Mouse (Mus musculus) midbrain, embryonic 15.5 days (tissue): ENCODE data around the gene Myo1b. TPM values are rescaled to one million over a fixed set of nuclear protein-coding genes. Genes with fewer than 3 reads are reported as not detected.
"Not testable (repeated sequence)": the region's sequence is repeated elsewhere in the genome, so short reads cannot be mapped to it uniquely, and the experiment has no call there.

ENCODE experiments used
- ATAC-seq: fragments of 200-750 bp; cut with Nextera tagmentation; replicated peaks from 2 replicates; pipeline ENCODE4 v1.8.0; 2017; ENCODE audit warnings: moderate TSS enrichment
- H3K27ac ChIP-seq: fragments of 300-500 bp; sonication (generic); 2 replicates; pipeline ENCODE4 v1.5.1; 2015; ENCODE audit warnings: mild to moderate bottlenecking, inconsistent platforms
- H3K27me3 ChIP-seq: fragments of 300-500 bp; sonication (generic); replicated peaks from 2 replicates; pipeline ENCODE4 v1.6.1; 2015; ENCODE audit warnings: inconsistent platforms
- H3K36me3 ChIP-seq: fragments of 300-500 bp; sonication (generic); replicated peaks from 2 replicates; pipeline ENCODE4 v1.6.1; 2015; ENCODE audit warnings: inconsistent platforms
- H3K4me1 ChIP-seq: fragments of 300-500 bp; sonication (generic); 2 replicates; pipeline ENCODE4 v1.6.1; 2015; ENCODE audit warnings: inconsistent platforms
- H3K4me2 ChIP-seq: fragments of 300-500 bp; sonication (generic); 2 replicates; pipeline ENCODE4 v1.6.1; 2015; ENCODE audit warnings: inconsistent platforms, mild to moderate bottlenecking, moderate library complexity
- H3K4me3 ChIP-seq: fragments of 300-500 bp; sonication (generic); 2 replicates; pipeline ENCODE4 v1.5.1; 2015; ENCODE audit warnings: mild to moderate bottlenecking, inconsistent platforms
- H3K9ac ChIP-seq: fragments of 300-500 bp; sonication (generic); 2 replicates; pipeline ENCODE4 v1.6.1; 2015; ENCODE audit warnings: mild to moderate bottlenecking, inconsistent platforms
- H3K9me3 ChIP-seq: fragments of 300-500 bp; sonication (generic); 2 replicates; pipeline ENCODE4 v1.6.1; 2016; ENCODE audit warnings: inconsistent platforms
- WGBS: fragments of 180-500 bp; shearing (Covaris S2); methylation state at CpG from one replicate; pipeline ENCODE4 v1.1.7; 2015; ENCODE audit warnings: mixed read lengths; 5-methylcytosine and 5-hydroxymethylcytosine counted together
- polyA plus RNA-seq: library from polyadenylated mRNA; unstranded; fragments of >200 nt; fragmentation: Nextera tagmentation; extraction: Ambion mirVana; gene quantifications from 2 replicates; pipeline ENCODE4 v1.2.1, GENCODE M21; 2015

The Myo1b gene
- polyA plus RNA-seq, 1 experiment from 2014 or later = 69.4 TPM

DNA sequence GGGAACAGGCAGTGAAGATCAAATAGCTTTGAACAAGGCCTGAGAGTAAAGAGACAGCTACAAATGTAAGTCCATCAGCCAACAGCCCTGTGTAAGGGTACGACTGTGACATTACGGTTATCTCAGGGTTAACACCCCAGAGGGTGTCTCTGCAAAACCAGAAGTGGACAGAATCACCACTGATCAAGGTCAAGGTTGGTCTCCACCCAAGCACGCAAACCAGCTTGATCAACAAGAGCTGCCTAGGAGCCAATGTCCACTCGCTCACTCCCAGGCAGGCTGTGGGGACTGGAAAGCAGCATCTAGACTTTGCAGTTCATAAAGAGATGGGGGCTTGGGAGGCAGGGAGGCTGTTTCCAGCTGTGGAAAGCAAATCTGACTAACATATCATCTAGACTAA lies 23.9 kb downstream of the Myo1b start:
- Histone ChIP-seq H3K27me3 (no peaks in the 10 kb centered on the region), H3K4me1 (peaks cover 9% of the 10 kb centered on the region; the same call in 1 of the 2 replicates), H3K9ac (no peak overlapping the region), H3K9me3 (no peaks in the 10 kb centered on the region), H3K4me2 (no peak overlapping the region), H3K27ac (no peak overlapping the region), H3K4me3 (no peak overlapping the region), H3K36me3 (no peaks in the 10 kb centered on the region)
- no peak for ATAC-seq
- 90% methylated on average over 4 of the region's 4 CpGs for WGBS

GRCm38 (mm10) chr1:51888046-51888813 lies 27.6 kb downstream of the Myo1b start:
- H3K4me1 ChIP-seq = no peaks in the 10 kb centered on the region
- peak; percentile 66 for ATAC-seq
- WGBS = 66% methylated on average over 9 of the region's 9 CpGs
- H3K9ac ChIP-seq = no peak overlapping the region
- no peaks in the 10 kb centered on the region for H3K36me3 ChIP-seq
- H3K4me3 ChIP-seq = no peak overlapping the region
- no peak overlapping the region for H3K27ac ChIP-seq
- no peaks in the 10 kb centered on the region for H3K27me3 ChIP-seq
- H3K4me2 ChIP-seq = no peak overlapping the region
- H3K9me3 ChIP-seq = no peaks in the 10 kb centered on the region

GRCm38 (mm10) chr1:51885356-51885983 lies 30.4 kb downstream of the Myo1b start:
- Histone ChIP-seq H3K27me3 (no peaks in the 10 kb centered on the region), H3K4me2 (no peak overlapping the region), H3K9ac (no peak overlapping the region), H3K4me3 (no peak overlapping the region), H3K9me3 (no peaks in the 10 kb centered on the region), H3K36me3 (no peaks in the 10 kb centered on the region), H3K4me1 (no peaks in the 10 kb centered on the region), H3K27ac (no peak overlapping the region)
- 81% methylated on average over 8 of the region's 8 CpGs for WGBS
- no peak for ATAC-seq

DNA sequence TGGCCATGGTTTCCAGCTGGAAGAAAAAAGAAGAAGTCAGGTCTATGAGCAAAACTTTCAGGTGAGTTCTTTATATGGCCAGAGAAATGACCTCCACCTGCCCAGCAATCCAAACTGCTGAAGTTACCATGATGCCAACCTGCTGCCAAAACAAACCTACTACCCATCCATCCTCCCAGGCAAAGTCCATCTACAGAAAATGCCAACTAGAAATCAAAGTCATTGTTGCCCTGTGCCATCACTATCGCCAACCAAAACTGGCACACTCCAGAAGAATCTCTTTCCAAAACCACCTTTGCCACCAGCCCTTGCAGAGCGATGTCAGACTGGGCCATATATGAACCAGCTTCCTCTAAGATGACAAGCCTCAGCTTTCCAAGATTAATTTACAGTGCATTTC lies 32.7 kb downstream of the Myo1b start:
- 96% methylated on average over 2 of the region's 2 CpGs for WGBS
- Histone ChIP-seq H3K9me3 (no peaks in the 10 kb centered on the region), H3K27me3 (no peaks in the 10 kb centered on the region), H3K4me3 (no peak overlapping the region), H3K4me2 (no peak overlapping the region), H3K36me3 (no peaks in the 10 kb centered on the region), H3K9ac (no peak overlapping the region), H3K27ac (no peak overlapping the region), H3K4me1 (peaks cover 6% of the 10 kb centered on the region)
- ATAC-seq = no peak

- WGBS = 94% methylated on average over 10 of the region's 10 CpGs
Observed at GRCm38 (mm10) chr1:51882752-51883151, 33.1 kb downstream of the Myo1b start.

DNA sequence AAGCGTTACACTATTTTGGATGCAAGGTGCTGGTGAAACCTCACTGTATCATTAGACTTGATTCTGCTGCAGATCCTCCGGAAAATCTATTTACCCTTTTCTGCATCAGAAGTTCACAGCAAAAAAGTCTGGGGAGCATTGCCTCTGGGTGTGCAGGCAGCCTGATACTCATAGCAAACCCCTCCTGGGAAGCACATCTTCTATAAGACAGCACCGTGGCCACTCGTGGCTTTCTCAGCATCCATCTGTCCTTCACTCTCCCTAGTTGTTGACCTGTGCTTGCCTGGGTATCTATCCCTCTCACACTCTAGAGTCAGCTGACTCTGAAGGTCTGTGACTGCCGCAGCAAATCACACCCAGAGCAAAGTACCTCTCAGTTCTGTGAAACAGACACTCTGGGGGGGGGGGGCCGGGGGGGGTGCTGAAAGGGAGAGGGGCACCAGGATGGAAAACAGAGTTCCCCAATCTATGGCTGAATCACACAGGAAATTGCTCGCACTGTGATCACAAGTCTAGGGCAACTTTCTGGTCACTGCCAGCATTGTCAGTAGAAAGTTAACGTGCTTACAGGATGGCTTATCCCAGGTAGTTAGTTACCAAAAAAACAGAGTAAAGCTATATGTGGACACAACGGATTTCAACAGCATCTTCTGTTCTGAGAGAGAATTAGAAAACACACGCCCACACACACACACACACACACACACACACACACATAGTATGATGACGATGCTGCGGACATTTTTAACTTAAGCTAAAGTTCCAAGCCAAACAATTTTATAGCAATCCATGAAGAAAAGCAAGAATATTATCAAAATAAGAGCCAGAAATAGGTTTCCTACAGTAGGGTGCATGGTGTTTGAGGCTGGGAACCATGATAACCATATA lies 35.7 kb downstream of the Myo1b start:
- Histone ChIP-seq H3K9me3 (no peaks in the 10 kb centered on the region), H3K36me3 (no peaks in the 10 kb centered on the region), H3K27ac (no peak overlapping the region), H3K4me1 (peaks cover 6% of the 10 kb centered on the region), H3K9ac (no peak overlapping the region), H3K4me3 (no peak overlapping the region), H3K27me3 (no peaks in the 10 kb centered on the region), H3K4me2 (no peak overlapping the region)
- WGBS = 56% methylated on average over 12 of the region's 12 CpGs
- ATAC-seq = no peak

More at GRCm38 (mm10) chr1:51882752-51883151, 33.1 kb downstream of the Myo1b start:
- Histone ChIP-seq H3K9me3 (no peaks in the 10 kb centered on the region), H3K4me3 (no peak overlapping the region), H3K4me2 (no peak overlapping the region), H3K27ac (no peak overlapping the region), H3K4me1 (peaks cover 6% of the 10 kb centered on the region), H3K36me3 (no peaks in the 10 kb centered on the region), H3K27me3 (no peaks in the 10 kb centered on the region), H3K9ac (no peak overlapping the region)
- no peak for ATAC-seq

GRCm38 (mm10) chr1:51879333-51879770 lies 36.5 kb downstream of the Myo1b start:
- WGBS = 18% methylated on average over 9 of the region's 9 CpGs
- Histone ChIP-seq H3K27me3 (no peaks in the 10 kb centered on the region), H3K4me2 (no peak overlapping the region), H3K4me3 (no peak overlapping the region), H3K4me1 (peaks cover 6% of the 10 kb centered on the region), H3K36me3 (no peaks in the 10 kb centered on the region), H3K9ac (no peak overlapping the region), H3K27ac (no peak overlapping the region), H3K9me3 (no peaks in the 10 kb centered on the region)
- ATAC-seq = peak; percentile 41; the same call in 1 of the 2 replicates

DNA sequence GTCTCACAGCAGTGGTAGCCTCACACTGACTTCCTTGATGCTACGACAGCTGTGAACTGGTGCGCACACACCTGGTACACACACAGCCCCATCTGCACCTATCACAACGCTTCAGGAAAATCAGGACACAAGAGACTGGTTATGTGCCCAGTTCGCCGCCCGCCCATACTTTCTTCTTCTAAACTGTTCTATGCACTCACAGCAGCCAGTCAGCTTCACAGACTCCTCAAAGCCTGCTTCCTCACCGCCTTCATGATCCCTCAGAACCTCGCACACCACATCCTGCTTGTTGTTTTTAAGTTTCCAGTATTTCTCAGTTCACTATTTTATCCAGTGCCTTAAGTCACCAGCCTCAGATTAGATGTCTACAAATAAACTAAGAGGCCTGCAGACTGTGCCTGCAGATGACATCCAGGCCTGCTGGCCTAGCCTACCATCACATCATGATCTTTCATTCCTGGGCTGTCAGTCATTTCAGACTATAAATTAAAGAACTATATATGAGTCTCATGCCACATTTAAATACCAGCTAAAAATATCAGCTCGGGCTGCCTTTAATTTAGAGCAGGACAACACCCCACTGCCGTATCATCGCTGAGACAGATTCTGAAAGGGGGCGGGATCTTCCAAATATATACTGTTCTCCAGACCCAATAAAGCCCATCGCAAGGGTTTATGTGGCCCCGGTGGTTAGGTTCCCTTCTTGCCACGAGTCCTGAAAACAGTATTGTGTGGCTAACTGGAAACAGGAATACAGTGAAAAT lies 40.2 kb downstream of the Myo1b start:
- 87% methylated on average over 15 of the region's 15 CpGs for WGBS
- Histone ChIP-seq H3K27ac (no peak overlapping the region), H3K9me3 (no peaks in the 10 kb centered on the region), H3K27me3 (no peaks in the 10 kb centered on the region), H3K4me1 (peaks cover 6% of the 10 kb centered on the region), H3K36me3 (no peaks in the 10 kb centered on the region), H3K9ac (no peak overlapping the region), H3K4me2 (no peak overlapping the region), H3K4me3 (no peak overlapping the region)
- ATAC-seq = no peak

GRCm38 (mm10) chr1:51872493-51873261 lies 43.2 kb downstream of the Myo1b start:
- Histone ChIP-seq H3K4me2 (no peak overlapping the region), H3K27me3 (no peaks in the 10 kb centered on the region), H3K36me3 (no peaks in the 10 kb centered on the region), H3K27ac (no peak overlapping the region), H3K4me3 (no peak overlapping the region), H3K4me1 (no peaks in the 10 kb centered on the region), H3K9ac (no peak overlapping the region), H3K9me3 (no peaks in the 10 kb centered on the region)
- 80% methylated on average over 7 of the region's 7 CpGs for WGBS
- no peak for ATAC-seq

DNA sequence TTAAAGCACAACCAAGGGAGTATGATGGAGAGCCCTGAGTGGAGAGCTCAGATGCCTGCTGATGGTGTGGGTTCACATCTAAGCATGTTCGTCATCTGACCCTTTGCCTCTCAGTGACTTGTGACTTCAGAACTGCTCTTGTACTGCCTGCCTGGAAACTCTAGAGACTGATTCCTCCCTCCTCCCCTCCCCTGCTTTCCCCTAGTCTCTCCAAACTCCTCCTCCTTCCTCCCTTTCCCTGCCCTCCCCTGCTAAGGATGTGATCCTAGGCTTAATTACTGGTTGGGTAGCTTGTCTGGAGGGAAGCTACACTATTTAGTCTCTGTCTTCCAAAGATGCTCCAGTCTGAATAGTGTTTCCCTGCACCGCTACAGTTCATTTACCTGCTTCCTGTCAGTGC lies 44.6 kb downstream of the Myo1b start:
- H3K9ac ChIP-seq, H3K9me3 ChIP-seq, H3K4me1 ChIP-seq, ATAC-seq, H3K4me2 ChIP-seq, H3K27me3 ChIP-seq, H3K36me3 ChIP-seq, H3K27ac ChIP-seq, H3K4me3 ChIP-seq: not testable (repeated sequence)
- WGBS = 82% methylated on average over 2 of the region's 2 CpGs

- no peak overlapping the region for H3K4me3 ChIP-seq
- H3K9ac ChIP-seq = no peak overlapping the region
- H3K27ac ChIP-seq = no peak overlapping the region
- H3K4me2 ChIP-seq = no peak overlapping the region
- no peak for ATAC-seq
- peaks cover 11% of the 10 kb centered on the region; the same call in 1 of the 2 replicates for H3K4me1 ChIP-seq
- no peaks in the 10 kb centered on the region for H3K36me3 ChIP-seq
- no peaks in the 10 kb centered on the region for H3K9me3 ChIP-seq
- no peaks in the 10 kb centered on the region for H3K27me3 ChIP-seq
- 94% methylated on average over 8 of the region's 8 CpGs for WGBS
Observed at GRCm38 (mm10) chr1:51862828-51863421, 52.9 kb downstream of the Myo1b start.
